Mouse (Mus musculus) lung, postnatal 14 days (tissue): ENCODE measurements at regions not wholly inside any gene's neighbourhood (a gene's known extent, or its start where the extent isn't known, plus 50 kb on each side); places are given as distances from the start of the nearest gene placed in this dataset.
A peak's percentile ranks its signal among the peaks of the same experiment; 100 is the strongest.

Experiments used
- DNase-seq: peaks from one replicate; pipeline ENCODE4 v3.0.0; 2021

- no peak for DNase-seq
These were observed 639.2 kb upstream of the Gm11114 start for GRCm38 (mm10) chr9:84673327-84673726.

DNA sequence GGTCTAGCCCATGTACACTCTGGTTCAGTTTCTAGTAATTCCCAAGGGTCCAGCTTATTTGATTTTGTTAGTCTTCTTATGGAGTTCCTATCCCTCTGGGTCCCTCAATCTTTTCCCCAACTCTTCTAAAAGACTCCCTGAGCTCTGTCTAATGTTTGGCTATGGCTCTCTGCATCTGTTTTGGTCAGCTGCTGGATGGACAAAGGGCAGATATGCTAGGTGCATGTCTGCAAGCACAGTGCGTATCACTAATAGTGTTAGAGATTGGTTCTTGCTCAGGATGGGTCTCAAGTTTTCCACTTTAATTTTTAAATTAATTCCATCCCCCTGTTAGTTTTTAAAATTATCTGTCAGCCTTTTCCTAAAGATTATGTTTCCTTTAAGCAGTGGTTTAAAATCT lies 634.2 kb upstream of the Gm11114 start:
- no peak for DNase-seq

DNA sequence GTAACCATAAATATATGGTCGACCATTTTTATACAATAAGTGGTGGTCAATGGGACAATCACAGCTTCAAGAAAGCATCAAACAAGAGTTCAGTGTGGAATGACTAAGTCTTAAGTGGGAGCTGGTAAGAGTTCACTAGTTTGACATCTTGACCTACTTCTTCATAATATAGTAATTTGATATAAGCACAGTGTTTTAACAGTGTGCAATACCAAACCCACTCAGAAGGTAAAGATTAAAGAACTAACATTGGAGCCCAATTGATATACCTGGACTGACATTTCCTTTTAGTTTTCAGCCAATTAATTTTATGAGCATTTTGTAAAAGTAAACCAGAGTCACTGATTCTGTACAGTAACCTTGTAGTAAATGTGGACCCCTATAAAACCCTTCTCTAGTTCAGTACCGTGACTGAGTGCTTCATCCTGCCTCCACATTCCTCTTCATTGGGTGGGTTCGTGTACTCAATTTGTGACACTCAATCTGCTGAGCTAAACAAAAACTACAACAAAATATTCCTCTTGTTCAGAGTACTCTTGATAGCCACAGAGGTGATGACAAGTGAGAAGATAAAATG lies 593.9 kb upstream of the Gm11114 start:
- DNase-seq = no peak

- DNase-seq = no peak
These were observed 593.2 kb upstream of the Gm11114 start for GRCm38 (mm10) chr9:84719396-84719795.

GRCm38 (mm10) chr9:84720454-84720853 lies 592.1 kb upstream of the Gm11114 start:
- no peak for DNase-seq

DNA sequence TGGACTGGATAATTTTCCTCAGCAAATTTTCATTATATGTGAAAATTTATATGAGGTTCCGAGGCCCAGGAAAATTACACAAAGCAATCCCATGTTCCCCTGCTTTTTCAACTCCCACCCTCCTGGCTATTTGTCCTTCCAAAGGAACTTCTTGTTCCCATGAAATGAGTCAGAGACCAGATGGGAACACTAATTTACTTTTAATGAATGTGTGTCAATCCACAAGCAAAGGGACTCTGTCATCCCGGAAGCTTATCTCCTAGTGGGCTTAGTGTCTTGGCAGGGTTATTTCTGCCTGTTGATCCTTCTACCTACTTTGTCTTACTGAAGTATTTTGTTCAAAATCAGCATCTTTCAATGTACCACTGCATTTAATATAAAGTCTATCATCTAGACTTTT lies 573.3 kb upstream of the Gm11114 start:
- DNase-seq = no peak

- DNase-seq = no peak
These were observed 572.2 kb upstream of the Gm11114 start for GRCm38 (mm10) chr9:84740336-84740735.

DNA sequence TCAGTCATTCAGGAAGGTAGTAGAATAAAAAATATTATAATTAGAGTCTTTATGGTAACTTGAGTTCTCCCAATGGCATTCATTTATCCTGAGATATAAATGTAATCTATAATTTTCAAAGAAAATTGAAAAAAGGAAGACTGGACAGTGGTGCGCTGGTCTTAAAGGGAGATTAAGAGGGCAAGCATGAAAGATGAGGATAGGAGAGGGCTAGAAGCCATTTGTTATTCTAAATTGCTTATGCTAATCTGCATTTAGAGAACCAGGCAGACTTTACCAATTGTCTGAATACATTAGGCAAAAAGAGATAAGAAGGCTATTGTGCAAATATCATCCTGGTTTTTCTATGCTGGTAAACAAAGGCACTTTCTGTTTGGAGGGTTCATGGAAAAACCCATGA lies 558.2 kb upstream of the Gm11114 start:
- DNase-seq = no peak

GRCm38 (mm10) chr9:84754828-84755227 lies 557.7 kb upstream of the Gm11114 start:
- no peak for DNase-seq

DNA sequence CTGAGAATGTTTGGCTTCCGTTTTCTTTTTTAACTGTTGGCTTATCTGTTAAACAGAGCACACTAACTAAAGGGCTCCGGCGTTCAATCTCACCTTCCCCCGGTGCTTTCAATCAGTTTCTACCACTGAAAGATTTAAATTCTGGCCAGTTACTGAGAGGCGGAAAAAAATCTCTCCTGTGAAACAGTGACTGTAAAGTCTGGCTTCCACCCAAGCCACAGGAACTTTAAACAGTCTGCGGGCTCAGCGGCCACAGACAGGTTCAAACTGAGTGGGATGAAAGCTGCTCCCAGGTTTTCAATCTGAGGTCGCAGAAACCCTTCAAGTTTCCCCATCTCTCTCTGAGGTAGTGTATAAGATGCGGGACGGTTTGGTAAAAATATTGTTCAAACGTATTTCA lies 538.2 kb upstream of the Gm11114 start:
- DNase-seq = peak; percentile 6

DNA sequence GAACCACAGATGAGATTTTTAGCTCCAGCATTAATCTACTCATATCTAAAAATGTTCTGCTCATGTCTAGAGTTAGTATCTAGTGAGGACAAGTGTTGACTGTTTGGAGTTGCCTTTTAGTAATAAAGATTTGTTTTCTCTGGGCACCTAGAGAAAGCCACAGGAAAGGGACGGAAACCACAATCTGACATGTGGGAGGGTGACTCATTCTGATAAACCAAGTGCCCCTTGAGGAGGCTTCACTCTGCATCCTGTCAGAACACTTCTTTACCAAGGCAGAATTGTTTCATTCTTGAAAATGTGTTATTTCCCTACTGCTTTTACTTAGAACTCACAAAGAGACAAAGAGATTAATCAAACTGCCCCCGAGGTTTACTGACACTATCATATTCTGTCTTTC lies 537.4 kb upstream of the Gm11114 start:
- no peak for DNase-seq

- no peak for DNase-seq
These were observed 533.4 kb upstream of the Gm11114 start for GRCm38 (mm10) chr9:84779125-84779524.

GRCm38 (mm10) chr9:84825768-84826167 lies 486.8 kb upstream of the Gm11114 start:
- peak; percentile 33 for DNase-seq

DNA sequence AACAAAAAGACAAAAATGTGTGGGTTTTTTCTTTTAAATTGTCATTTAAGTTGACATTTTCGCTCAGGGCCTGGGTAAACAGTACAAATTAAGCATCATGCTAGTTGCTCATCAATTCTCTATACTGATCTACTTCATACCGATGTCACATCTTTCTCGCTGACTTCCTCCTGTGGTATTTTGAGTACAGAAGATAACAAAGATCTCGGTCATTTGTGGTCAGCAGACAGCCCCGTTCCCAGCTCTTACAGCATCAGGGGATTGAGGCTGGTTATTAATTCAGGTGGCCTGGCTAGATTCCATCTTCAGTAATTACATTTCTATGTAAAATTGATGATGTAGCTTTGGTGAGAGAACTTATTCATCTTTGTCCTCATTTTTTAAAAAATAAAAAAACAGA lies 483.6 kb upstream of the Gm11114 start:
- DNase-seq = no peak

- DNase-seq = no peak
These were observed 481.9 kb upstream of the Gm11114 start for GRCm38 (mm10) chr9:84830639-84831038.

- DNase-seq = no peak
These were observed 475.1 kb upstream of the Gm11114 start for GRCm38 (mm10) chr9:84837498-84837897.

DNA sequence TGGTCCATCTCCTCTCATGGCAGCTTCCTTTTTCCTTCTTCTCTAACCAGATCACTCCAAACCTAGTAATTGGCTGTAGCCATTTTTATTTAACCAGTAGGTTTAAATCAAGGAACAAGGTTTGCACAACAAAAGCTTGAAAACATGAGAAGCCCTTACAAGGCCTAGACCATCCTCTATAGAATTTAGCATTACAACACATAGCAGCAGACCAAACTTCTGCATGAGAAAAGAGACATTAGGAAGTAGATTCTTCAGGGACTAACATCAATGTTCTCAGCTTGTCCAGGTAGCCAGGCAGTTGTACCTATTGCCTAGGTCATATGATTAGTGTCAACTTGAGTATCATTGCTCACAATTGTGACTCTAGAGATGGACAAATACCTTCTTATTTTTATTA lies 468.6 kb upstream of the Gm11114 start:
- DNase-seq = no peak

DNA sequence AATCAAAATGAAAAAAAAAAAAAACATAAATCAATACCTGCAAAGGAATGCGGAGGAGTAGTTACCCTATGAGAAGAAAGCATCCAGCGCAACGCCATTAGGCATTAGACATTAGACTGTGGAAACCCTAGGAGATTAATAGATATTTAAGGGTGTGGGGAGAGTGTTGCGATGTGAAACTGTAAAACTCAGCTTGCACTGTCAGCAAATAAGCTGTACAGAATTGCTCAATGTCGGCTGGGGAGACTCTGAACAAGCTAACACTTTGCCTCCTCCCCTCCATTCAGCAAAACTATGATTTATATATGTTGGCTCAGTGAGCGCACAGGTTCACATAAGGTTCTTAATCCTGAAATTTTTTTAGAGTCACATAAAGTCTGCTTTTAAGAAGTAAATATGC lies 451.0 kb upstream of the Gm11114 start:
- DNase-seq = no peak

- DNase-seq = no peak
These were observed 449.1 kb upstream of the Gm11114 start for GRCm38 (mm10) chr9:84863431-84863830.

DNA sequence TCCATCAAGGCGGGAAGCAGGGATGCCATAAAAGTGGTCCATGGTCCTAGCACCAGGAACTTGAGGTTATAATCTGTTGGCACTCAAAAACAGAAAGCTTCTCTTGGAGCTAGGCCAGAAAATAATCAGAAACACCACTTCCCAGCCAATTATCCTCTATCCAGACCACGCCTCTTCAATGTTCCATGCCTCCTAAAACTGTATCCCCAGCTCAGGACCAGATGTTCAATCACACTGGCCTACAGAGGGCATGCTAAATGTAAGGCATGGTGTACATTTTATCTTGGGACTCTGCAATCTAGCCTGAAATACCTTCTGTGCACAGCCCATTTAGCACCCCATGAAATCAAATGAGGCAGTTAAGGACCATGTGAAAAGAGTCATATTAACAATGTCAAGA lies 418.4 kb upstream of the Gm11114 start:
- DNase-seq = no peak

- no peak for DNase-seq
These were observed 416.5 kb upstream of the Gm11114 start for GRCm38 (mm10) chr9:84896073-84896472.

- DNase-seq = peak; percentile 4
These were observed 411.9 kb upstream of the Gm11114 start for GRCm38 (mm10) chr9:84900643-84901042.

- DNase-seq = no peak
These were observed 406.3 kb upstream of the Gm11114 start for GRCm38 (mm10) chr9:84906244-84906643.

DNA sequence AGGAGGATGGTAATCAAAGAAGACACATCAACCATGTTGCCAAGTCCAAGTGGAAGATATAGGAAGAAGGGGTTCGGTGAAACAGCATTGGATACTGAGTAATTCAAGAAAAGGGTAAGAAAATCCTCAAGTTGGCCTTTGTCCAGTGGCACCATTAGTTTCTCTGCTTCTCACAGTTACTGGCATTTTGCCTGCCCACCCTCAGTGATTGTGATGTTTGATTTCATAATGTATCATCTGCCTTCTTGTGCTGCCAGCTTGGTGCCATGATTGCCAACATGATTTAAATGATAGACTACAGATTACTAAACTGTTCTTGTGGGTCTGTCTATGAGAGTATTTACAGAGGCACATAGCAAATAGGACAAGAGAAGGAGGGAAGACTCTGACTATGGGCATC lies 399.3 kb upstream of the Gm11114 start:
- DNase-seq = no peak

- no peak for DNase-seq
These were observed 390.3 kb upstream of the Gm11114 start for GRCm38 (mm10) chr9:84922306-84922705.

DNA sequence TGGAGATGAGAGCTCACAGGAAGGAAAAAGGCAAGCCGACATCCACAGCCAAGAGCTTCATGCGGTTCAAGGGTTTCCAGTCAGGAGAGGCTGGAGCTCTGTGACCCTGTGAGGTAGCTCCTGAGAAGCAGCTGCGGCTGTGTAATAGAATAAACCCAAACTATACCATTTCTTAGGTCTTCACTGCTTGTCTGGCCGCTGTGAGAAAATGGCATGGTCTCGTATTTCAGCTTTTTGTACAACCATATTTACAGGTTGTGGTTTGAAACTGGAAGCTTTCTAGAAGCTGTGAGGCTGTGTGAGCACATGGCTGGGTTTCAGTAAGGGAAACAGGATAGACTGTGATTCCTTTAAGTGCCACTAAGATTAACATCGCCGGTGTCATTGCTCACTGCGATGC lies 388.6 kb upstream of the Gm11114 start:
- no peak for DNase-seq
